Mouse (Mus musculus) forebrain, embryonic 10.5 days (tissue): ENCODE measurements around the gene Alpk3. TPM values are rescaled to one million over a fixed set of nuclear protein-coding genes. Genes with fewer than 3 reads are reported as not detected.
A peak's percentile ranks its signal among the peaks of the same experiment; 100 is the strongest.

ENCODE experiments used
- DNase-seq: peaks from one replicate; pipeline ENCODE4 v3.0.0-alpha.2; 2017; ENCODE audit warnings: low spot score; ENCODE audit errors: extremely low spot score
- H3K27ac ChIP-seq: fragments of 300-500 bp; sonication (generic); 2 replicates; pipeline ENCODE4 v1.5.1; 2016; ENCODE audit warnings: mild to moderate bottlenecking
- H3K27me3 ChIP-seq: fragments of 300-500 bp; sonication (generic); 2 replicates; pipeline ENCODE4 v1.6.1; 2016; ENCODE audit warnings: mild to moderate bottlenecking; ENCODE audit not compliant: poor library complexity, severe bottlenecking
- H3K36me3 ChIP-seq: fragments of 300-500 bp; sonication (generic); replicated peaks from 2 replicates; pipeline ENCODE4 v1.6.1; 2016; ENCODE audit warnings: mild to moderate bottlenecking, moderate library complexity
- H3K4me1 ChIP-seq: fragments of 300-500 bp; sonication (generic); 2 replicates; pipeline ENCODE4 v1.6.1; 2016
- H3K4me3 ChIP-seq: fragments of 300-500 bp; sonication (generic); 2 replicates; pipeline ENCODE4 v1.5.1; 2016; ENCODE audit warnings: mild to moderate bottlenecking, moderate library complexity
- H3K9me3 ChIP-seq: fragments of 300-500 bp; sonication (generic); 2 replicates; pipeline ENCODE4 v1.6.1; 2016; ENCODE audit warnings: mild to moderate bottlenecking, moderate library complexity
- WGBS: fragments of 180-500 bp; shearing (Covaris S2); methylation state at CpG from one replicate; pipeline ENCODE4 v1.1.7; 2016; 5-methylcytosine and 5-hydroxymethylcytosine counted together
- polyA plus RNA-seq: library from polyadenylated mRNA; unstranded; fragments of >200 nt; fragmentation: Nextera tagmentation; extraction: Ambion mirVana; gene quantifications from 2 replicates; pipeline ENCODE4 v1.2.1, GENCODE M21; 2016

The Alpk3 gene
- polyA plus RNA-seq = 0.02 and 0.11 TPM in 2 replicates

- peak within 1 kb of the TSS; percentile 22; the same call in 1 of the 2 replicates for H3K4me3 ChIP-seq
- no peaks in the 10 kb centered on the region for H3K36me3 ChIP-seq
- H3K27me3 ChIP-seq = no peaks in the 10 kb centered on the region; the same call in 1 of the 2 replicates
- no peaks in the 10 kb centered on the region for H3K9me3 ChIP-seq
- 29% methylated on average over 27 of the region's 27 CpGs for WGBS
- peak within 1 kb of the TSS; percentile 70 for H3K27ac ChIP-seq
- H3K4me1 ChIP-seq = peaks cover 28% of the 10 kb centered on the region
- DNase-seq = no peak
These were observed at the start of gene Alpk3 for GRCm38 (mm10) chr7:81057471-81057870. Gene Alpk3 (plus strand): TSS chr7:81057600.

- no peak overlapping the region for H3K27ac ChIP-seq
- H3K36me3 ChIP-seq = peaks cover 38% of the 10 kb centered on the region
- H3K4me3 ChIP-seq = no peak overlapping the region
- WGBS = 84% methylated on average over 3 of the region's 3 CpGs
- no peak for DNase-seq
- H3K4me1 ChIP-seq = no peaks in the 10 kb centered on the region
- H3K9me3 ChIP-seq = no peaks in the 10 kb centered on the region
- H3K27me3 ChIP-seq = no peaks in the 10 kb centered on the region
These were observed 49.1 kb upstream of the Alpk3 start for GRCm38 (mm10) chr7:81008285-81008684.

- Histone ChIP-seq H3K27ac (no peak overlapping the region), H3K9me3 (no peaks in the 10 kb centered on the region), H3K27me3 (no peaks in the 10 kb centered on the region), H3K4me3 (no peak overlapping the region), H3K4me1 (no peaks in the 10 kb centered on the region), H3K36me3 (peaks cover 43% of the 10 kb centered on the region)
- 92% methylated on average over 3 of the region's 3 CpGs for WGBS
- no peak for DNase-seq
These were observed 45.8 kb upstream of the Alpk3 start for GRCm38 (mm10) chr7:81011576-81011975.

GRCm38 (mm10) chr7:81020307-81020706 lies 37.1 kb upstream of the Alpk3 start:
- H3K27me3 ChIP-seq = no peaks in the 10 kb centered on the region
- no peak overlapping the region for H3K27ac ChIP-seq
- H3K9me3 ChIP-seq = no peaks in the 10 kb centered on the region
- H3K4me3 ChIP-seq = no peak overlapping the region
- no peak for DNase-seq
- WGBS = 62% methylated on average over 11 of the region's 11 CpGs
- H3K4me1 ChIP-seq = 0 out of 2 replicates have a peak, but pooled peaks cover 3% of the 10 kb centered on the region
- H3K36me3 ChIP-seq = peaks cover 45% of the 10 kb centered on the region

GRCm38 (mm10) chr7:81022731-81023130 lies 34.7 kb upstream of the Alpk3 start:
- no peak for DNase-seq
- Histone ChIP-seq H3K36me3 (peaks cover 66% of the 10 kb centered on the region), H3K4me3 (no peak overlapping the region), H3K9me3 (no peaks in the 10 kb centered on the region), H3K4me1 (0 out of 2 replicates have a peak, but pooled peaks cover 3% of the 10 kb centered on the region), H3K27ac (no peak overlapping the region), H3K27me3 (no peaks in the 10 kb centered on the region)

- WGBS = 73% methylated on average over 5 of the region's 5 CpGs
- H3K9me3 ChIP-seq = no peaks in the 10 kb centered on the region
- DNase-seq = no peak
- peaks cover 69% of the 10 kb centered on the region for H3K36me3 ChIP-seq
- H3K27ac ChIP-seq = no peak overlapping the region
- 0 out of 2 replicates have a peak, but pooled peaks cover 3% of the 10 kb centered on the region for H3K4me1 ChIP-seq
- H3K27me3 ChIP-seq = no peaks in the 10 kb centered on the region
- no peak overlapping the region for H3K4me3 ChIP-seq
These were observed 33.3 kb upstream of the Alpk3 start for GRCm38 (mm10) chr7:81024118-81024517.

GRCm38 (mm10) chr7:81024651-81025050 lies 32.7 kb upstream of the Alpk3 start:
- no peak for DNase-seq
- no peaks in the 10 kb centered on the region for H3K9me3 ChIP-seq
- peaks cover 71% of the 10 kb centered on the region for H3K36me3 ChIP-seq
- H3K27me3 ChIP-seq = no peaks in the 10 kb centered on the region
- H3K27ac ChIP-seq = no peak overlapping the region
- no peak overlapping the region for H3K4me3 ChIP-seq
- WGBS = 98% methylated on average over 9 of the region's 9 CpGs
- 0 out of 2 replicates have a peak, but pooled peaks cover 3% of the 10 kb centered on the region for H3K4me1 ChIP-seq

GRCm38 (mm10) chr7:81025751-81026150 lies 31.6 kb upstream of the Alpk3 start:
- no peak overlapping the region for H3K4me3 ChIP-seq
- H3K27me3 ChIP-seq = no peaks in the 10 kb centered on the region
- H3K27ac ChIP-seq = no peak overlapping the region
- peaks cover 79% of the 10 kb centered on the region for H3K36me3 ChIP-seq
- H3K9me3 ChIP-seq = no peaks in the 10 kb centered on the region
- 96% methylated on average over 2 of the region's 2 CpGs for WGBS
- DNase-seq = no peak
- no peaks in the 10 kb centered on the region for H3K4me1 ChIP-seq

- Histone ChIP-seq H3K9me3 (no peaks in the 10 kb centered on the region), H3K4me3 (no peak overlapping the region), H3K4me1 (no peaks in the 10 kb centered on the region), H3K27me3 (no peaks in the 10 kb centered on the region), H3K36me3 (peaks cover 87% of the 10 kb centered on the region), H3K27ac (no peak overlapping the region)
- no peak for DNase-seq
- WGBS = 94% methylated on average over 2 of the region's 2 CpGs
These were observed 17.7 kb upstream of the Alpk3 start for GRCm38 (mm10) chr7:81039711-81040110.

GRCm38 (mm10) chr7:81043023-81043620 lies 14.3 kb upstream of the Alpk3 start:
- no peaks in the 10 kb centered on the region for H3K27me3 ChIP-seq
- no peak for DNase-seq
- H3K9me3 ChIP-seq = no peaks in the 10 kb centered on the region
- peaks cover 63% of the 10 kb centered on the region for H3K36me3 ChIP-seq
- WGBS = 83% methylated on average over 5 of the region's 5 CpGs
- H3K4me1 ChIP-seq = no peaks in the 10 kb centered on the region
- H3K27ac ChIP-seq = no peak overlapping the region
- no peak overlapping the region for H3K4me3 ChIP-seq

GRCm38 (mm10) chr7:81047847-81048246 lies 9.6 kb upstream of the Alpk3 start:
- H3K27me3 ChIP-seq = no peaks in the 10 kb centered on the region
- no peak overlapping the region for H3K4me3 ChIP-seq
- H3K4me1 ChIP-seq = no peaks in the 10 kb centered on the region
- WGBS = 86% methylated on average over 3 of the region's 3 CpGs
- H3K36me3 ChIP-seq = peaks cover 15% of the 10 kb centered on the region
- DNase-seq = no peak
- H3K27ac ChIP-seq = no peak overlapping the region
- no peaks in the 10 kb centered on the region for H3K9me3 ChIP-seq

- no peak overlapping the region for H3K4me3 ChIP-seq
- H3K36me3 ChIP-seq = peaks cover 9% of the 10 kb centered on the region
- DNase-seq = no peak
- no peaks in the 10 kb centered on the region for H3K4me1 ChIP-seq
- no peaks in the 10 kb centered on the region for H3K27me3 ChIP-seq
- H3K9me3 ChIP-seq = no peaks in the 10 kb centered on the region
- WGBS = 79% methylated on average over 2 of the region's 2 CpGs
- no peak overlapping the region for H3K27ac ChIP-seq
These were observed 8.9 kb upstream of the Alpk3 start for GRCm38 (mm10) chr7:81048513-81048912.

GRCm38 (mm10) chr7:81049966-81050365 lies 7.4 kb upstream of the Alpk3 start:
- no peak overlapping the region for H3K4me3 ChIP-seq
- no peaks in the 10 kb centered on the region for H3K27me3 ChIP-seq
- no peaks in the 10 kb centered on the region for H3K4me1 ChIP-seq
- no peaks in the 10 kb centered on the region for H3K36me3 ChIP-seq
- H3K27ac ChIP-seq = no peak overlapping the region
- WGBS = 86% methylated on average over 5 of the region's 5 CpGs
- no peaks in the 10 kb centered on the region for H3K9me3 ChIP-seq
- DNase-seq = no peak
